Mouse (Mus musculus) adrenal gland (tissue): ENCODE data around the gene Tmem248.

Experiments
- intact Hi-C: fragments of 180-260 bp; cut with DNase I; formaldehyde crosslinking; loops from one replicate; pipeline ENCODE4 v1.15.1; 2025
- long read RNA-seq, 2 experiments: library from polyadenylated mRNA; unstranded; transcript quantifications; one replicate each; pipeline ENCODE4 v2.0.0; 2020; ENCODE audit warnings: borderline replicate concordance in 1 of 2; ENCODE audit not compliant: insufficient replicate concordance in 1 of 2

The Tmem248 gene
- long read RNA-seq, experiment 1, transcript Tmem248-202 (7 exons, 3,570 nt), result major isoform, 62 of 73 reads
- long read RNA-seq, experiment 1, partial matches to known transcripts, result 2 of 73 reads
- long read RNA-seq, experiment 1, other reads (novel, unspliced or antisense), result 9 of 73 reads
- long read RNA-seq, experiment 2, transcript Tmem248-202 (7 exons, 3,570 nt), result major isoform, 66 of 72 reads
- long read RNA-seq, experiment 2, partial matches to known transcripts, result 4 of 72 reads
- long read RNA-seq, experiment 2, other reads (novel, unspliced or antisense), result 2 of 72 reads

DNA sequence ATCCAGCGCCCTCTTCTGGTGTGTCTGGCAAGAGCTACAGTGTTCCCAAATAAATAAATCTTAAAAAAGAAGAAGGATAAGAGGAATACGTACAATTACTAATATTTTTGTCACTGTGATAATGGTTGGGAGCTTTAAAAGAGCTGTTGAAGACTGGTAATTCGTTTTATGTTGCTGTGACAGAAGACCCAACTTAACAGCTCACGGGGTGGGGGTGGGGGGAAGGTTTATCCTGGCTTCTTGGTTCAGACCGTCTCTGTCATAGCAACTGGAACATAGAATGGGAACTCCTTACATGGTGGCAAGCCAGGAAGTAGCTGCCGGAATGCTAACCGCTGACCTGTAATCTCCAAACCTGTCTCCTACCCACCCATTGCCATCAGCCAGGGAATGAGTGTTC, at the start of gene Tmem248:
Gene Tmem248, plus strand, starts transcription at position 301 of the 400 bp plus-strand sequence.
- intact Hi-C loops, result no loop called here

DNA sequence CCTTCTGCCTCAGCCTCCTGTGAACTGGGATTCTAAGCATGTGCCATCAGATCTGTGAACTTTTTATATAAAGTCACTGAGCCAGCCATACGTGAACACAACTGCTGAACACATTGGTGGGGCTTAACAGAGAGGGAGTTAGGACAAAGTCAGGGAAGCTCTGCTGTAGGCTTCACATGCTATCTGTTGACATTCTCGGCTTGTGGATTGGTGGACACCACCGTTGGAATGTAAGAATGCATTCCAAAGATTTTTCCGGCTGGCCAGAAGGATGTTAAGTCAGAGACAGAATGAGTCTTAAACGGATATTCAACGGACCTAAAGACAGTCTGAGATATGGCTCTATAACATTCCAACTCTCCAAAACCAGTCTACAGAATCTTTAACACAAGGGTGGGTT, 47.8 kb upstream of the Tmem248 start:
- intact Hi-C loops, result no loop called here

DNA sequence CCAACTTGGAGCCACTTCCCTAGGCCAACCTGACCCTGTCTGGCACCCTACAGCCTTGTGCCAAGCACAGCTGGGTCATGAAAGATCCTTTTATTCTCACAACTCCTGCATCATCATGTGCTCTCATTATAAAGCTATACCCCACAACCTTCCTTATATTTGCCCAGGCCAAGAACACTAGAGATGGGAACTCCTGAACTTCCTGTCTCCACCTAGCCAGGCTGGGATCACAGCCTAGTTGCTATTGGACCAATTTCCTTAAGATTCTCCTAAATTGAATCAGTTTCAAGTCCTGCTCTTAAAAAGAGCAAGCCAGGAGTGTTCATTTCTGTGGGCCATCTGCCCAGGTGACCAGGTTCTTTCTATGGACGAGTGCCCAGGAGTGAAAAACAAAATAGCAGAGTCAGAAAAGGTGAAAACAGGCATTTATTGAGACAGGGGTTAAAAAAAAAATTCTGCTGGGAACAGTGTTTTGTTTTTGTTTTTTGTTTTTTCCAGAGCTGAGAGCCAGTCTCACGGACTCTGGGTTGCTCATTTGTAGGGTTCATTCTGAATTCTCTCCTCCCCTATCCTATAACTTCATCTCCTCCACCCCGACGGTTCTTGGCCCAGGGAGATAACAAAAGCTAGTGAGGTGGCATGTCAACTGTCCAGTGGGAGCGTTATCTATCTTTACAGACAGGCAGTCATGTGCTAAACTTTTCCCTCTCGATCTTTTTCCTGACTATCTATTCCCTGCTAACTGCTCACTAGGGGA, 46.0 kb upstream of the Tmem248 start:
- intact Hi-C loops, result loop anchor here (5.0 kb wide), 1 partner anchor 51 kb away; no protein-coding TSS in a partner anchor

- intact Hi-C loops, result loop anchor here (5.0 kb wide), 1 partner anchor 51 kb away; no protein-coding TSS in a partner anchor
These were observed 45.4 kb upstream of the Tmem248 start, which contains the start of gene Rabgef1 for GRCm38 (mm10) chr5:130171423-130171954. Rabgef1 (plus strand) TSS chr5:130171798.

DNA sequence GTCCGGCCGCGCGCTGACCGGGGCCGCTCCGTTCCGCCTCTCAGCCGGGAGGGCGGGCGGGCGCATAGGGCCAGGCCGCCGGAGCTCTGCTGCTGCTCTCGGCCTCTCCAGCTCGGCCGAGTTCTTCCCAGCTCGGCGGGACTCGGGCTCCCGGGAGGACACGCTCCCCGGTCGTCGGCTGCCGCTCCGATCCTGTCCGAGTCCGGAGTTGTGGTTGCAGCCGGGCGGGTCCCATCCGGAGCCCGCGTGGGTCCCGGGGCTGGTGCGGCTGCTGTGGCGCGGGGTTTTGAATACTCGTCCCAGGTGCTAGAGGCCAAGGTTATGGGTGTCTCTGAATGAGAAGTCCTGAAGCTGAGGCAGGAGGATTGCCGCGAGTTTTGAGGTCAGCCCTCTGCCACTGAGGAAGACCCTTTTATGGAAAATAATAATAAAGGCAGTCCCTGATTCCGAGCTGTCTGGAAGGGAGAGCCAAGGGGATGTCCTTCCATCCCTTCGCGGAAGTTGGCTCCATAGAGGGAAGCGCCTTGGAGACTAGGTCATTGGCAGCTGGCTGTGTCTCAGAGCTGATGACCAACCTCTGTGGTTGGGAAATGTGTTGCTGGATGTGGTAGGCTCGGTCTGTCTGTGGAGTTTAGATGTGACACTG, 44.8 kb upstream of the Tmem248 start:
- intact Hi-C loops, result loop anchor here (5.0 kb wide), 1 partner anchor 50 kb away; no protein-coding TSS in a partner anchor

- intact Hi-C loops, result loop anchor here (5.0 kb wide), 1 partner anchor 49 kb away; no protein-coding TSS in a partner anchor
These were observed 43.9 kb upstream of the Tmem248 start for GRCm38 (mm10) chr5:130173012-130173411.

- intact Hi-C loops, result no loop called here
These were observed 39.0 kb upstream of the Tmem248 start for GRCm38 (mm10) chr5:130177871-130178270.

DNA sequence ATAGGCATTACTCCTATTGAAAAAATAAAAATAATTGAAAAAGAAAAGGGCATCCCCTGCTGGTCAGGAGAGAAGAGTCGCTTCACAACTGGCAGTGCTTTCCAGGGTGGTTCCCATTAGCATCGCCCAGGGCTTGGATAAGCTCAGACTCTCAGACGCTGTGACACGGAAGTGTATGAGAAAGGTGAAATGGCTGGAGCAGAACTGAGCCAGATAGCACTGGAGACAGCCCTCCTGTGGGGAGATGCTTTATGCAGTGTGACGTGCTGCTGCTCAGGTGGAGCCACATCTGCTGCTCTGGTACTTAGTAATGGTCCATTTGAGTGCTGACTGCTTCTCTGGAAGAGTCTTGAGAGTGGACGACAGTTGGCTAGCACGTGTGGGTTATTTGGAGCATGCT, 36.5 kb upstream of the Tmem248 start:
- intact Hi-C loops, result no loop called here

- intact Hi-C loops, result no loop called here
These were observed 34.9 kb upstream of the Tmem248 start for GRCm38 (mm10) chr5:130181740-130182540.

GRCm38 (mm10) chr5:130182541-130182821, 34.4 kb upstream of the Tmem248 start:
- intact Hi-C loops, result no loop called here

DNA sequence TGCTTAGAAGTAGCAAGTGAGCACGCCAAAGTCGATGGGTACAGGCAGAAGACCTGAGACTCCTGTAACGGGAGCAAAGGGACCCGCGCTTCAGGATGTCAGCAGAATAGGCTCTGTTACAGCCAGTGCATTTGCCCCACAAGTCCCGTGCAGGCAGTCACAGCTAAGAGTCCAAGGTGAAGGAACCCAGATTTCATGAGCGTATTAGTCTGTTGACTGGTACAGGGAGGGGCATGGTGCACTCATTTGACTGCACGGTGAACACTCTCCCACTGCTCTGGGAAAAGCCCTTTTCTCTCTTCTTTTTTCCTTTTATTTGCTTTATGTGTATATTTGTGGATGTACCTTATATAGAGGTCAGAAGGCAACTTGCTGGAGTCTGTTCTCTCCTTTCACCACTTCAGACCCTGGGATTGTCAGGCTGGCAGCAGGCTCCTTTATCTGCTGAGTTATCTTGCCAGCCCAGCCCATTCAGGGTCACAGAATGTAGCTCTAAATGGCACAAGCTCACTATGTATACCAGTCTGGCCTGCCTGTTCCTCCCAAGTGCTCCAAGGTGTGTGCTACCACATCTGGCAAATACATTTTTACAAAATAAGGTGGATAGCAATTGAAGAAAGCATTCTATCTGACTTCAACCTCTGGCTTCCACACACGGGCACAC, 32.6 kb upstream of the Tmem248 start:
- intact Hi-C loops, result no loop called here

GRCm38 (mm10) chr5:130185312-130185711, 31.6 kb upstream of the Tmem248 start:
- intact Hi-C loops, result no loop called here

DNA sequence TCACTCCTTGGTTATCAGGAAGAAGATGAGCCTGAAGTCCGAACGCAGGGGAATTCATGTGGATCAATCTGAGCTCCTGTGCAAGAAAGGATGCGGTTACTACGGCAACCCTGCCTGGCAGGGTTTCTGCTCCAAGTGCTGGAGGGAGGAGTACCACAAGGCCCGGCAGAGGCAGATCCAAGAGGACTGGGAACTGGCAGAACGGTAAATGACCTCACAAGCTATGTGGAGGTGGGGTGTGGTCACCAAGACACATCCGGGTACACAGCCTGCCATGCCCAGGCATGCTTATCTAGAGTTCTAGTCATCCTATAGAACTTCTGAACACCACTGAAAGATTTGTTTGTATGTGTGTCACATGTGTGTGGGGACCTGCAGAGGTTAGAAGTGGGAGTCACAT, 29.5 kb upstream of the Tmem248 start:
- intact Hi-C loops, result no loop called here

- intact Hi-C loops, result no loop called here
These were observed 26.0 kb upstream of the Tmem248 start for GRCm38 (mm10) chr5:130190909-130191308.

- intact Hi-C loops, result no loop called here
These were observed 25.0 kb upstream of the Tmem248 start for GRCm38 (mm10) chr5:130191865-130192264.

DNA sequence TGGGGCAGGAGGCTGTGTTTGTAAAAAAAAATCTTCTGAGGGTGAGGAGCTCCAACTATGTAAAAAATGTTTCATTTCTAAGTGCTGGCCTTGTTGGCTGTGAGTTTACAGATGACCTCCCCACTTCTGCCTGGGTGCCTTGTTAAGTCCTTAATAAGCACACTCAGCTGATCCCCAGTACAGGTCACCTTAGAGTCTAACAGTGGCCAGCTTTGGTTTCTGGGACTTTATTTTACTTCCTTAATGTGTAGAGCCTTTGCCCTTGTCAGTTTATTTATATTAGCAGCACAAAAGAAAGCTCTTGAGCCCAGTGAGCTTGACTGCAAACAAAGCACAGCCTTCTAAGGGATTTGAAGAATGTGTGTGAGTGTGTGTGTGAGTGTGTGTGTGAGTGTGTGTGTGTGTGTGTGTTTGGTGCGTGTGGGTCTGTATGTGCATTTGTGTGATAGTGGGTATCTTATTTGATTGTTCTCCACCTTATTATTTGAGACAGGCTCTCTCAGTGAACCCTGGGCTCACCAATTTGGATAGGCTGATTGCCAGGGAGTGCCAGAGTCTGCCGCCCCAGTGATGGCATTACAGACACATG, 24.4 kb upstream of the Tmem248 start:
- intact Hi-C loops, result no loop called here

GRCm38 (mm10) chr5:130193760-130194159, 23.1 kb upstream of the Tmem248 start:
- intact Hi-C loops, result no loop called here

DNA sequence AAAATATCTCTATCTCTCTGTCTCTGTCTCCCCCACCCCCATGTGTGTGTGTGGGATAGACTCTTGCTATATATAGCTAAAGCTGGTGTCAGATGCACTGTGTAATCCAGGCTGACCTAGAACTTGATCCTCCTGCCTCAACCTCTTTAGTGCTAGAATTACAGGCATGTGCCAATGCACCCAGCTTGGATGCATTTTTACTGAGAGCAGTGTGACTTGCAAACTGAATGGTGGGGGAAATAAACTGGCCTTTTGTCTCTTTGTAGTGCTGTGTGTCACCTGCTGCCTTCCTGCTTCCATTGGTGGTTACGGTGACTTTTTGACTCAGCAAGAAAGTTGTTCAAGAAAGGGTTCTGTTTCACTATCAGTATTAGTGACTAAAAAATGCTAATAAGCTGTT, 20.6 kb upstream of the Tmem248 start:
- intact Hi-C loops, result no loop called here

DNA sequence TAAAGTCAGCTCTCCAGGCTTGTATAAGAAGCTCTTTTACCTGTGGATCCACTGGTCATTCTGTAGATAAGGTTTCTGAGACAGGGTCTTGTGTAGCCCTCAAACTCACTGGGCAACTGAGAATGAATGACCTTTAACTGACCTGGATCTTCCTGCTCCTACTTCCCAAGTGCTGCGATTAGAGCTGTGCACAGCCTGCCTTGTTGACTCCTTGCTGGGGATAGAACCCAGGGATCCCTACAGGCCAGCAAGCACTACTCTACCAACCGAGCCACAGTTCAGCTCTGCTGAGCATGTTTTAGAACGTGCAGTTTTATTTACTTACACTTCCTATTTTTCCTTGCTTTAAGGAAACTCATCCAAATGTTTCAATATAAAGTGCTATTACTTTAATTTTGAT, 19.4 kb upstream of the Tmem248 start:
- intact Hi-C loops, result no loop called here

- intact Hi-C loops, result no loop called here
These were observed 18.9 kb upstream of the Tmem248 start for GRCm38 (mm10) chr5:130197981-130198380.
